Mouse (Mus musculus) liver, embryonic 13.5 days (tissue): ENCODE results near the gene Pm20d1. TPM values are rescaled to one million over a fixed set of nuclear protein-coding genes. Genes with fewer than 3 reads are reported as not detected.

ENCODE experiments used
- ATAC-seq: fragments of 200-750 bp; cut with Nextera tagmentation; 2 replicates; pipeline ENCODE4 v1.8.0; 2017; ENCODE audit warnings: low read depth, mild to moderate bottlenecking, moderate number of reproducible peaks, moderate library complexity
- DNase-seq: peaks from one replicate; pipeline ENCODE4 v3.0.0; 2022
- H3K27ac ChIP-seq: fragments of 300-500 bp; sonication (generic); 2 replicates; pipeline ENCODE4 v1.5.1; 2015; ENCODE audit warnings: moderate library complexity, mild to moderate bottlenecking, inconsistent platforms
- H3K27me3 ChIP-seq: fragments of 300-500 bp; sonication (generic); 2 replicates; pipeline ENCODE4 v1.6.1; 2015; ENCODE audit warnings: mild to moderate bottlenecking, inconsistent platforms
- H3K36me3 ChIP-seq: fragments of 300-500 bp; sonication (generic); 2 replicates; pipeline ENCODE4 v1.6.1; 2015; ENCODE audit warnings: mild to moderate bottlenecking, inconsistent platforms
- H3K4me1 ChIP-seq: fragments of 300-500 bp; sonication (generic); replicated peaks from 2 replicates; pipeline ENCODE4 v1.6.1; 2015; ENCODE audit warnings: inconsistent platforms
- H3K4me2 ChIP-seq: fragments of 300-500 bp; sonication (generic); 2 replicates; pipeline ENCODE4 v1.6.1; 2015; ENCODE audit warnings: inconsistent platforms, mild to moderate bottlenecking, moderate library complexity
- H3K4me3 ChIP-seq: fragments of 300-500 bp; sonication (generic); replicated peaks from 2 replicates; pipeline ENCODE4 v1.5.1; 2015; ENCODE audit warnings: mild to moderate bottlenecking, inconsistent platforms
- H3K9ac ChIP-seq: fragments of 300-500 bp; sonication (generic); 2 replicates; pipeline ENCODE4 v1.6.1; 2015; ENCODE audit warnings: mild to moderate bottlenecking, inconsistent platforms
- H3K9me3 ChIP-seq: fragments of 300-500 bp; sonication (generic); replicated peaks from 2 replicates; pipeline ENCODE4 v1.6.1; 2016; ENCODE audit warnings: inconsistent platforms
- WGBS: fragments of 180-500 bp; shearing (Covaris S2); methylation state at CpG from one replicate; pipeline ENCODE4 v1.1.7; 2015; ENCODE audit not compliant: insufficient replicate concordance; 5-methylcytosine and 5-hydroxymethylcytosine counted together
- polyA plus RNA-seq: library from polyadenylated mRNA; unstranded; fragments of >200 nt; fragmentation: Nextera tagmentation; extraction: Ambion mirVana; gene quantifications from 2 replicates; pipeline ENCODE4 v1.2.1, GENCODE M21; 2015

The Pm20d1 gene
- polyA plus RNA-seq, 1 experiment from 2014 or later = 3.2 TPM

GRCm38 (mm10) chr1:131759667-131760427 lies 37.3 kb upstream of the Pm20d1 start:
- DNase-seq (no peak), ATAC-seq (no peak)
- H3K9ac ChIP-seq = no peak overlapping the region
- H3K9me3 ChIP-seq = no peaks in the 10 kb centered on the region
- H3K27ac ChIP-seq = no peak overlapping the region
- H3K27me3 ChIP-seq = 0 out of 2 replicates have a peak, but pooled peaks cover 5% of the 10 kb centered on the region
- WGBS = 47% methylated on average over 9 of the region's 9 CpGs
- H3K4me1 ChIP-seq = peaks cover 6% of the 10 kb centered on the region
- H3K36me3 ChIP-seq = no peaks in the 10 kb centered on the region
- H3K4me3 ChIP-seq = no peak overlapping the region
- no peak overlapping the region for H3K4me2 ChIP-seq

GRCm38 (mm10) chr1:131760428-131760820 lies 36.8 kb upstream of the Pm20d1 start:
- 72% methylated on average over 3 of the region's 3 CpGs for WGBS
- Histone ChIP-seq H3K9me3 (no peaks in the 10 kb centered on the region), H3K27ac (no peak overlapping the region), H3K9ac (no peak overlapping the region), H3K4me2 (no peak overlapping the region), H3K4me3 (no peak overlapping the region), H3K27me3 (0 out of 2 replicates have a peak, but pooled peaks cover 5% of the 10 kb centered on the region), H3K4me1 (no peaks in the 10 kb centered on the region), H3K36me3 (no peaks in the 10 kb centered on the region)
- ATAC-seq = no peak
- no peak for DNase-seq

GRCm38 (mm10) chr1:131761079-131761831 lies 35.9 kb upstream of the Pm20d1 start:
- DNase-seq (no peak), ATAC-seq (no peak)
- Histone ChIP-seq H3K4me3 (no peak overlapping the region), H3K4me1 (no peaks in the 10 kb centered on the region), H3K27ac (no peak overlapping the region), H3K36me3 (no peaks in the 10 kb centered on the region), H3K9ac (no peak overlapping the region), H3K27me3 (0 out of 2 replicates have a peak, but pooled peaks cover 5% of the 10 kb centered on the region), H3K4me2 (no peak overlapping the region), H3K9me3 (no peaks in the 10 kb centered on the region)
- 51% methylated on average over 13 of the region's 13 CpGs for WGBS

- no peak for DNase-seq
- no peak for ATAC-seq
- no peaks in the 10 kb centered on the region for H3K4me1 ChIP-seq
- H3K36me3 ChIP-seq = no peaks in the 10 kb centered on the region
- WGBS = 46% methylated on average over 9 of the region's 9 CpGs
- no peak overlapping the region for H3K27ac ChIP-seq
- H3K27me3 ChIP-seq = 0 out of 2 replicates have a peak, but pooled peaks cover under 1% of the 10 kb centered on the region
- H3K4me3 ChIP-seq = no peak overlapping the region
- no peak overlapping the region for H3K4me2 ChIP-seq
- H3K9ac ChIP-seq = no peak overlapping the region
- no peaks in the 10 kb centered on the region for H3K9me3 ChIP-seq
Measured at GRCm38 (mm10) chr1:131763683-131764082, 33.5 kb upstream of the Pm20d1 start.

- no peak for ATAC-seq
- Histone ChIP-seq H3K4me1 (no peaks in the 10 kb centered on the region), H3K9me3 (no peaks in the 10 kb centered on the region), H3K4me3 (no peak overlapping the region), H3K27me3 (no peaks in the 10 kb centered on the region), H3K9ac (no peak overlapping the region), H3K36me3 (no peaks in the 10 kb centered on the region), H3K4me2 (no peak overlapping the region), H3K27ac (no peak overlapping the region)
- no peak for DNase-seq
- WGBS = 41% methylated on average over 8 of the region's 8 CpGs
Measured at GRCm38 (mm10) chr1:131764581-131765338, 32.4 kb upstream of the Pm20d1 start.

- H3K27me3 ChIP-seq = no peaks in the 10 kb centered on the region
- no peaks in the 10 kb centered on the region for H3K36me3 ChIP-seq
- H3K4me3 ChIP-seq = no peak overlapping the region
- H3K4me1 ChIP-seq = no peaks in the 10 kb centered on the region
- H3K4me2 ChIP-seq = no peak overlapping the region
- 12% methylated on average over 11 of the region's 11 CpGs for WGBS
- DNase-seq = peak; percentile 34
- no peak overlapping the region for H3K27ac ChIP-seq
- no peak overlapping the region for H3K9ac ChIP-seq
- H3K9me3 ChIP-seq = no peaks in the 10 kb centered on the region
- ATAC-seq = no peak
Measured at GRCm38 (mm10) chr1:131765357-131766001, 31.7 kb upstream of the Pm20d1 start.

- no peak overlapping the region for H3K4me3 ChIP-seq
- H3K36me3 ChIP-seq = no peaks in the 10 kb centered on the region
- no peaks in the 10 kb centered on the region for H3K9me3 ChIP-seq
- H3K27ac ChIP-seq = no peak overlapping the region
- H3K9ac ChIP-seq = no peak overlapping the region
- no peak overlapping the region for H3K4me2 ChIP-seq
- no peaks in the 10 kb centered on the region for H3K27me3 ChIP-seq
- H3K4me1 ChIP-seq = no peaks in the 10 kb centered on the region
- 47% methylated on average over 3 of the region's 3 CpGs for WGBS
- DNase-seq (no peak), ATAC-seq (no peak)
Measured at GRCm38 (mm10) chr1:131769296-131769695, 27.9 kb upstream of the Pm20d1 start.

- Histone ChIP-seq H3K27ac (no peak overlapping the region), H3K4me3 (no peak overlapping the region), H3K4me2 (no peak overlapping the region), H3K27me3 (no peaks in the 10 kb centered on the region), H3K9me3 (no peaks in the 10 kb centered on the region), H3K36me3 (no peaks in the 10 kb centered on the region), H3K9ac (no peak overlapping the region), H3K4me1 (no peaks in the 10 kb centered on the region)
- 62% methylated on average over 4 of the region's 4 CpGs for WGBS
- ATAC-seq (no peak), DNase-seq (no peak)
Measured at GRCm38 (mm10) chr1:131770656-131771055, 26.5 kb upstream of the Pm20d1 start.

- DNase-seq (no peak), ATAC-seq (no peak)
- Histone ChIP-seq H3K36me3 (no peaks in the 10 kb centered on the region), H3K4me2 (no peak overlapping the region), H3K27me3 (no peaks in the 10 kb centered on the region), H3K27ac (no peak overlapping the region), H3K4me3 (no peak overlapping the region), H3K4me1 (no peaks in the 10 kb centered on the region), H3K9me3 (no peaks in the 10 kb centered on the region), H3K9ac (no peak overlapping the region)
Measured at GRCm38 (mm10) chr1:131771440-131771839, 25.7 kb upstream of the Pm20d1 start.

GRCm38 (mm10) chr1:131794591-131794990 lies 2.6 kb upstream of the Pm20d1 start:
- H3K4me2 ChIP-seq = no peak overlapping the region
- ATAC-seq = no peak

GRCm38 (mm10) chr1:131795171-131795570 lies 2.0 kb upstream of the Pm20d1 start:
- Histone ChIP-seq H3K27me3 (peaks cover 30% of the 10 kb centered on the region), H3K4me1 (no peaks in the 10 kb centered on the region; the same call in 1 of the 2 replicates), H3K9me3 (no peaks in the 10 kb centered on the region), H3K4me3 (no peak overlapping the region), H3K36me3 (no peaks in the 10 kb centered on the region), H3K9ac (no peak overlapping the region), H3K27ac (no peak overlapping the region), H3K4me2 (no peak overlapping the region)
- WGBS = 65% methylated on average over 3 of the region's 3 CpGs
- ATAC-seq (no peak), DNase-seq (no peak)

More at GRCm38 (mm10) chr1:131794591-131794990, 2.6 kb upstream of the Pm20d1 start:
- DNase-seq = no peak
- WGBS = 46% methylated on average over 3 of the region's 3 CpGs
- H3K4me3 ChIP-seq = no peak overlapping the region
- no peaks in the 10 kb centered on the region for H3K4me1 ChIP-seq
- no peaks in the 10 kb centered on the region for H3K9me3 ChIP-seq
- H3K27me3 ChIP-seq = peaks cover 30% of the 10 kb centered on the region
- H3K9ac ChIP-seq = no peak overlapping the region
- H3K36me3 ChIP-seq = no peaks in the 10 kb centered on the region
- H3K27ac ChIP-seq = no peak overlapping the region
